In the genomic region with DNA sequence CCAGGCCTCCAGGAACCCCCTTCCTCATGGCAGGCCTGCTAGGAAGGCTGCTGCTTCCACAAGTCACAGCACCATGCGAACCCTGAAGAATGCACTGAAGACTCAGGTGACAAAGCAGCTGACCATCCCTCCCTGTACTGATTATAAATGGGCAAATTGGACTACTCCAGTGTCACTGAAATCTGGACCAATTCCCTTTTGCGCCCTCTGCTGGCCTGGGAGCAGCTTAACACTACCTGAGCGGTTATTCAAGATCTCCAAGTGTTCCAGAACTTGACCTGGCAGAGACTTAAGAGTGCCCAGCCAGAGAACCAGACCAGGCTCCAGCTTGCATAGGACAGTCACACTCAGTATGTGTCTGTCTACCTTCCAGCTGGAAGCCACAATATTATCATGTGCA, we compare ENCODE assay signal across 9 mouse cellular contexts. TPM values are rescaled to one million over a fixed set of nuclear protein-coding genes. Genes with fewer than 3 reads are reported as not detected.
DNase-seq lines count a peak whose midpoint lies in the region; ATAC-seq lines count a peak whose summit lies in the region.
"Had no signal": no experiment of that assay in that cellular context is flagged by ENCODE, and none has a peak within 500 bp of the region (broad histone marks: within the 10 kb centered on the region; RNA-seq: fewer than 3 reads in every experiment).

No protein-coding gene starts in this region.

- H3K4me3 ChIP-seq in embryonic facial prominence, embryonic 11.5 days (ENCODE audit: low read depth, low read length), result no peak overlapping the region
- H3K4me3 ChIP-seq in limb, embryonic 11.5 days (ENCODE audit: low read depth, low read length), result no peak overlapping the region
- H3K4me3 ChIP-seq: embryonic facial prominence, embryonic 15.5 days had no signal

- H3K27ac ChIP-seq in embryonic facial prominence, embryonic 11.5 days (replicated peaks; ENCODE audit: low read depth, low read length), result no peak overlapping the region
- no peak overlapping the region for H3K27ac ChIP-seq in limb, embryonic 11.5 days (replicated peaks; ENCODE audit: low read depth, low read length)
- H3K27ac ChIP-seq: embryonic facial prominence, embryonic 15.5 days had no signal

- H3K4me2 ChIP-seq in embryonic facial prominence, embryonic 11.5 days (ENCODE audit: low read depth, low read length), result no peak overlapping the region
- no peak overlapping the region for H3K4me2 ChIP-seq in limb, embryonic 11.5 days (ENCODE audit: low read depth, severe bottlenecking)
- H3K4me2 ChIP-seq: embryonic facial prominence, embryonic 15.5 days had no signal

- no peaks in the 10 kb centered on the region for H3K27me3 ChIP-seq in embryonic facial prominence, embryonic 11.5 days (ENCODE audit: control insufficient read depth, insufficient read depth, low read length)
- H3K27me3 ChIP-seq in limb, embryonic 11.5 days (ENCODE audit: control insufficient read depth, insufficient read depth, low read length), result no peaks in the 10 kb centered on the region
- H3K27me3 ChIP-seq: embryonic facial prominence, embryonic 15.5 days had no signal

- H3K9me3 ChIP-seq in embryonic facial prominence, embryonic 11.5 days (replicated peaks; ENCODE audit: control insufficient read depth, low read length), result no peaks in the 10 kb centered on the region
- H3K9me3 ChIP-seq in limb, embryonic 11.5 days (ENCODE audit: control insufficient read depth, low read length), result no peaks in the 10 kb centered on the region
- H3K9me3 ChIP-seq: embryonic facial prominence, embryonic 15.5 days had no signal

- no peaks in the 10 kb centered on the region for H3K4me1 ChIP-seq in embryonic facial prominence, embryonic 11.5 days (ENCODE audit: control insufficient read depth, insufficient read depth, low read length)
- no peaks in the 10 kb centered on the region for H3K4me1 ChIP-seq in limb, embryonic 11.5 days (ENCODE audit: control insufficient read depth, insufficient read depth, low read length)
- H3K4me1 ChIP-seq: embryonic facial prominence, embryonic 15.5 days had no signal

- no peak for ATAC-seq in embryonic facial prominence, embryonic 11.5 days (replicated peaks; ENCODE audit: insufficient number of reproducible peaks, low FRiP score, low TSS enrichment, low read depth)
- ATAC-seq in hematopoietic stem cell, adult 5-6 weeks (replicated peaks in 1 of 2; ENCODE audit: insufficient read depth in 1 of 2, low FRiP score in 2 of 2, low TSS enrichment in 1 of 2, low read depth in 1 of 2, poor library complexity in 2 of 2, severe bottlenecking in 2 of 2), result peak; percentile 56 to 67; a peak in 2 of 4 replicates
- ATAC-seq in limb, embryonic 11.5 days (ENCODE audit: insufficient number of reproducible peaks, low FRiP score, low TSS enrichment, low read depth), result 0 out of 2 replicates have a peak, but pooled peaks have one; percentile 31

- H3K9ac ChIP-seq in embryonic facial prominence, embryonic 11.5 days (replicated peaks; ENCODE audit: low read length), result no peak overlapping the region
- no peak overlapping the region for H3K9ac ChIP-seq in limb, embryonic 11.5 days (ENCODE audit: low read length)
- H3K9ac ChIP-seq: embryonic facial prominence, embryonic 15.5 days had no signal

- DNase-seq in layer of hippocampus, adult 11-12 months (ENCODE audit: low spot score), result peak; percentile 55
- no peak for DNase-seq in layer of hippocampus, adult 9-10 months (ENCODE audit: low spot score)
- DNase-seq in adrenal gland, postnatal 4 days (ENCODE audit: low spot score in 2 of 2), result peak; percentile 32 to 66
- DNase-seq in embryonic facial prominence, embryonic 11.5 days (ENCODE audit: low spot score), result peak; percentile 91
- peak; percentile 83 for DNase-seq in limb, embryonic 11.5 days (ENCODE audit: low spot score)
- DNase-seq in ovary, adult 18-20 months (ENCODE audit: low spot score), result peak; percentile 43
- peak; percentile 70 for DNase-seq in thymus, postnatal 14 days

- H3K36me3 ChIP-seq in embryonic facial prominence, embryonic 11.5 days (replicated peaks; ENCODE audit: control insufficient read depth, insufficient read depth, low read depth, low read length), result peaks cover 20% of the 10 kb centered on the region
- peaks cover 38% of the 10 kb centered on the region for H3K36me3 ChIP-seq in limb, embryonic 11.5 days (ENCODE audit: control insufficient read depth, insufficient read depth, low read length)

- 36% methylated on average over 3 of the region's 3 CpGs for WGBS in embryonic facial prominence, embryonic 11.5 days
- WGBS in limb, embryonic 11.5 days, result 35% methylated on average over 3 of the region's 3 CpGs

RNA-seq across cellular contexts. Expression of gene Clip1, which starts 14.8 kb away (rescaled TPM):
- total RNA-seq in adrenal gland, postnatal 4 days (2021), result 10 to 100 TPM; 61.1 to 69.9 TPM
- 34.2 and 37.3 TPM in 2 replicates for polyA plus RNA-seq in embryonic facial prominence, embryonic 11.5 days (2014; fragmentation: Nextera tagmentation; extraction: Ambion mirVana)
- total RNA-seq in hematopoietic stem cell, adult 5-6 weeks (2017), result 105 and 149 TPM in 2 replicates
- 37.8 and 44.9 TPM in 2 replicates for polyA plus RNA-seq in limb, embryonic 11.5 days (2014; fragmentation: Nextera tagmentation; extraction: Ambion mirVana)

RNA-seq across cellular contexts. Expression of gene Zcchc8, which starts 21.7 kb away (rescaled TPM):
- total RNA-seq in adrenal gland, postnatal 4 days (2021), result 10 to 100 TPM; 63.1 to 69.9 TPM
- polyA plus RNA-seq in embryonic facial prominence, embryonic 11.5 days (2014; fragmentation: Nextera tagmentation; extraction: Ambion mirVana), result 70.3 and 80.5 TPM in 2 replicates
- total RNA-seq in hematopoietic stem cell, adult 5-6 weeks (2017), result 95.3 and 116 TPM in 2 replicates
- polyA plus RNA-seq in limb, embryonic 11.5 days (2014; fragmentation: Nextera tagmentation; extraction: Ambion mirVana), result 100 and 106 TPM in 2 replicates

RNA-seq across cellular contexts. Expression of gene Rsrc2, which starts 50.0 kb away (rescaled TPM):
- 100 to 1,000 TPM in 1 of 2 experiments, 10 to 100 TPM in 1; 98.7 to 101 TPM for total RNA-seq in adrenal gland, postnatal 4 days (2021)
- polyA plus RNA-seq in embryonic facial prominence, embryonic 11.5 days (2014; fragmentation: Nextera tagmentation; extraction: Ambion mirVana), result 156 and 176 TPM in 2 replicates
- total RNA-seq in hematopoietic stem cell, adult 5-6 weeks (2017), result 376 and 381 TPM in 2 replicates
- 166 and 167 TPM in 2 replicates for polyA plus RNA-seq in limb, embryonic 11.5 days (2014; fragmentation: Nextera tagmentation; extraction: Ambion mirVana)

RNA-seq across cellular contexts. Expression of gene Kntc1, which starts 50.3 kb away (rescaled TPM):
- 10 to 100 TPM; 14.3 to 22.3 TPM for total RNA-seq in adrenal gland, postnatal 4 days (2021)
- 32.7 and 36.4 TPM in 2 replicates for polyA plus RNA-seq in embryonic facial prominence, embryonic 11.5 days (2014; fragmentation: Nextera tagmentation; extraction: Ambion mirVana)
- total RNA-seq in hematopoietic stem cell, adult 5-6 weeks (2017), result 37.5 and 38.5 TPM in 2 replicates
- polyA plus RNA-seq in limb, embryonic 11.5 days (2014; fragmentation: Nextera tagmentation; extraction: Ambion mirVana), result 38.8 and 47.5 TPM in 2 replicates
